Mouse (Mus musculus): ENCODE results near the gene Cyp2w1. TPM values are rescaled to one million over a fixed set of nuclear protein-coding genes. Genes with fewer than 3 reads are reported as not detected.
A peak's percentile ranks its signal among the peaks of the same experiment; 100 is the strongest.

Cyp2w1 gene
- polyA plus RNA-seq, 1 experiment from 2014 or later, result not detected

- no peak overlapping the region for H3K4me3 ChIP-seq (replicated peaks)
- ATAC-seq (ENCODE audit: low FRiP score), result no peak
- no peaks in the 10 kb centered on the region for H3K9me3 ChIP-seq (replicated peaks)
- no peaks in the 10 kb centered on the region for H3K27me3 ChIP-seq (replicated peaks)
- H3K9ac ChIP-seq (replicated peaks), result no peak overlapping the region
- H3K27ac ChIP-seq (replicated peaks), result peak overlapping the region; percentile 61; the same call in 1 of the 2 replicates
- WGBS, result 53% methylated on average over 21 of the region's 21 CpGs
- no peak overlapping the region for H3K4me2 ChIP-seq
- H3K4me1 ChIP-seq, result peaks cover 51% of the 10 kb centered on the region
- no peaks in the 10 kb centered on the region for H3K36me3 ChIP-seq
These were observed 26.7 kb downstream of the Cyp2w1 start for GRCm38 (mm10) chr5:139378986-139379629.

- Histone ChIP-seq H3K4me3 (replicated peaks) (peak overlapping the region; percentile 65), H3K4me1 (peaks cover 57% of the 10 kb centered on the region)
These were observed 27.5 kb downstream of the Cyp2w1 start for GRCm38 (mm10) chr5:139379771-139380384.

GRCm38 (mm10) chr5:139380385-139381248, 28.2 kb downstream of the Cyp2w1 start:
- Histone ChIP-seq H3K4me1 (peaks cover 57% of the 10 kb centered on the region), H3K9ac (replicated peaks) (peak overlapping the region; percentile 69), H3K4me3 (replicated peaks) (peak overlapping the region; percentile 65), H3K4me2 (peak overlapping the region; percentile 91), H3K9me3 (replicated peaks) (no peaks in the 10 kb centered on the region), H3K36me3 (no peaks in the 10 kb centered on the region), H3K27ac (replicated peaks) (peak overlapping the region; percentile 68), H3K27me3 (replicated peaks) (no peaks in the 10 kb centered on the region)
- peak; percentile 78 for ATAC-seq (ENCODE audit: low FRiP score)
- WGBS, result 2% methylated on average over 73 of the region's 73 CpGs

More at GRCm38 (mm10) chr5:139379771-139380384, 27.5 kb downstream of the Cyp2w1 start:
- WGBS, result 17% methylated on average over 8 of the region's 8 CpGs
- Histone ChIP-seq H3K9me3 (replicated peaks) (no peaks in the 10 kb centered on the region), H3K4me2 (peak overlapping the region; percentile 91), H3K9ac (replicated peaks) (peak overlapping the region; percentile 69), H3K27me3 (replicated peaks) (no peaks in the 10 kb centered on the region), H3K27ac (replicated peaks) (peak overlapping the region; percentile 68), H3K36me3 (no peaks in the 10 kb centered on the region)
- peak; percentile 16; the same call in 1 of the 2 replicates for ATAC-seq (ENCODE audit: low FRiP score)

GRCm38 (mm10) chr5:139381586-139382513, 29.4 kb downstream of the Cyp2w1 start:
- no peak for ATAC-seq (ENCODE audit: low FRiP score)
- 85% methylated on average over 18 of the region's 18 CpGs for WGBS
- H3K9ac ChIP-seq (replicated peaks), result no peak overlapping the region
- H3K27me3 ChIP-seq (replicated peaks), result no peaks in the 10 kb centered on the region
- no peak overlapping the region for H3K4me3 ChIP-seq (replicated peaks)
- peak overlapping the region; percentile 91; the same call in 1 of the 2 replicates for H3K4me2 ChIP-seq
- H3K9me3 ChIP-seq (replicated peaks), result no peaks in the 10 kb centered on the region
- peak overlapping the region; percentile 73 for H3K27ac ChIP-seq (replicated peaks)
- no peaks in the 10 kb centered on the region for H3K36me3 ChIP-seq
- H3K4me1 ChIP-seq, result peaks cover 57% of the 10 kb centered on the region

- Histone ChIP-seq H3K27ac (replicated peaks) (peak overlapping the region; percentile 73), H3K36me3 (no peaks in the 10 kb centered on the region), H3K9me3 (replicated peaks) (no peaks in the 10 kb centered on the region), H3K27me3 (replicated peaks) (no peaks in the 10 kb centered on the region), H3K4me2 (peak overlapping the region; percentile 22), H3K4me3 (replicated peaks) (no peak overlapping the region), H3K9ac (replicated peaks) (no peak overlapping the region; the same call in 1 of the 2 replicates), H3K4me1 (peaks cover 64% of the 10 kb centered on the region)
- 55% methylated on average over 8 of the region's 8 CpGs for WGBS
- no peak for ATAC-seq (ENCODE audit: low FRiP score)
These were observed 30.3 kb downstream of the Cyp2w1 start for GRCm38 (mm10) chr5:139382760-139383159.

GRCm38 (mm10) chr5:139383234-139383633, 30.8 kb downstream of the Cyp2w1 start:
- Histone ChIP-seq H3K4me3 (replicated peaks) (no peak overlapping the region), H3K36me3 (no peaks in the 10 kb centered on the region), H3K9ac (replicated peaks) (no peak overlapping the region), H3K4me1 (peaks cover 69% of the 10 kb centered on the region), H3K4me2 (0 out of 2 replicates have a peak overlapping the region, but pooled peaks have one; percentile 22), H3K9me3 (replicated peaks) (no peaks in the 10 kb centered on the region), H3K27ac (replicated peaks) (peak overlapping the region; percentile 73), H3K27me3 (replicated peaks) (no peaks in the 10 kb centered on the region)
- no peak for ATAC-seq (ENCODE audit: low FRiP score)
- WGBS, result 69% methylated on average over 9 of the region's 9 CpGs

- H3K4me1 ChIP-seq, result peaks cover 70% of the 10 kb centered on the region
- 81% methylated on average over 10 of the region's 10 CpGs for WGBS
These were observed 32.1 kb downstream of the Cyp2w1 start for GRCm38 (mm10) chr5:139384531-139384930.

GRCm38 (mm10) chr5:139386047-139386446, 33.6 kb downstream of the Cyp2w1 start:
- WGBS, result 97% methylated on average over 5 of the region's 5 CpGs
- peaks cover 66% of the 10 kb centered on the region for H3K4me1 ChIP-seq
- no peaks in the 10 kb centered on the region for H3K27me3 ChIP-seq (replicated peaks)
- H3K9me3 ChIP-seq (replicated peaks), result no peaks in the 10 kb centered on the region
- H3K9ac ChIP-seq (replicated peaks), result no peak overlapping the region
- no peak overlapping the region for H3K27ac ChIP-seq (replicated peaks)
- no peak for ATAC-seq (ENCODE audit: low FRiP score)
- no peak overlapping the region for H3K4me2 ChIP-seq
- H3K36me3 ChIP-seq, result no peaks in the 10 kb centered on the region
- H3K4me3 ChIP-seq (replicated peaks), result no peak overlapping the region

More at GRCm38 (mm10) chr5:139384531-139384930, 32.1 kb downstream of the Cyp2w1 start:
- Histone ChIP-seq H3K4me3 (replicated peaks) (no peak overlapping the region), H3K4me2 (no peak overlapping the region), H3K27ac (replicated peaks) (no peak overlapping the region), H3K27me3 (replicated peaks) (no peaks in the 10 kb centered on the region), H3K9me3 (replicated peaks) (no peaks in the 10 kb centered on the region), H3K9ac (replicated peaks) (no peak overlapping the region), H3K36me3 (no peaks in the 10 kb centered on the region)
- no peak for ATAC-seq (ENCODE audit: low FRiP score)

- Histone ChIP-seq H3K4me2 (no peak overlapping the region), H3K27me3 (replicated peaks) (no peaks in the 10 kb centered on the region), H3K4me1 (peaks cover 57% of the 10 kb centered on the region), H3K27ac (replicated peaks) (peak overlapping the region; percentile 77), H3K9me3 (replicated peaks) (no peaks in the 10 kb centered on the region), H3K4me3 (replicated peaks) (no peak overlapping the region), H3K36me3 (no peaks in the 10 kb centered on the region), H3K9ac (replicated peaks) (no peak overlapping the region)
- ATAC-seq (ENCODE audit: low FRiP score), result no peak
- 69% methylated on average over 10 of the region's 10 CpGs for WGBS
These were observed 35.1 kb downstream of the Cyp2w1 start for GRCm38 (mm10) chr5:139387329-139388194.

GRCm38 (mm10) chr5:139388195-139388570, 35.8 kb downstream of the Cyp2w1 start:
- Histone ChIP-seq H3K36me3 (no peaks in the 10 kb centered on the region), H3K4me1 (peaks cover 54% of the 10 kb centered on the region), H3K27me3 (replicated peaks) (no peaks in the 10 kb centered on the region), H3K27ac (replicated peaks) (peak overlapping the region; percentile 77), H3K9ac (replicated peaks) (no peak overlapping the region), H3K9me3 (replicated peaks) (no peaks in the 10 kb centered on the region), H3K4me3 (replicated peaks) (no peak overlapping the region), H3K4me2 (no peak overlapping the region)
- 54% methylated on average over 4 of the region's 4 CpGs for WGBS
- ATAC-seq (ENCODE audit: low FRiP score), result no peak

All from neural tube, embryonic 15.5 days (tissue).